Comparison of ENCODE assay signal across 12 mouse cellular contexts in genomic region chr9:30522595-30523350, GRCm38 (mm10).
DNase-seq lines count a peak whose midpoint lies in the region; ATAC-seq and TF ChIP-seq lines count a peak whose summit lies in the region.
"Had no signal": no experiment of that assay in that cellular context is flagged by ENCODE, and none has a peak within 500 bp of the region (broad histone marks: within the 10 kb centered on the region; RNA-seq: fewer than 3 reads in every experiment).

No protein-coding gene starts in this region.

- no peak overlapping the region for H3K4me2 ChIP-seq in kidney, postnatal 0 days (ENCODE audit: low read length)
- no peak overlapping the region for H3K4me2 ChIP-seq in embryonic facial prominence, embryonic 15.5 days (replicated peaks)
- no peak overlapping the region for H3K4me2 ChIP-seq in limb, embryonic 13.5 days (replicated peaks)
- no peak overlapping the region for H3K4me2 ChIP-seq in hindbrain, embryonic 16.5 days (ENCODE audit: low read length)
- H3K4me2 ChIP-seq: lung, embryonic 14.5 days; midbrain, embryonic 11.5 days had no signal

- H3K27ac ChIP-seq in kidney, postnatal 0 days, result no peak overlapping the region
- H3K27ac ChIP-seq in embryonic facial prominence, embryonic 15.5 days (replicated peaks), result peak overlapping the region; percentile 78; the same call in 1 of the 2 replicates
- H3K27ac ChIP-seq in heart, embryonic 10.5 days, result no peak overlapping the region
- peak overlapping the region; percentile 72 for H3K27ac ChIP-seq in limb, embryonic 13.5 days
- H3K27ac ChIP-seq in left cerebral cortex, adult 2 months, result no peak overlapping the region
- H3K27ac ChIP-seq in hindbrain, embryonic 16.5 days (ENCODE audit: low read depth, low read length), result no peak overlapping the region

- no peaks in the 10 kb centered on the region for H3K36me3 ChIP-seq in kidney, postnatal 0 days (ENCODE audit: insufficient read depth, low read length)
- H3K36me3 ChIP-seq in embryonic facial prominence, embryonic 15.5 days, result no peaks in the 10 kb centered on the region
- no peaks in the 10 kb centered on the region for H3K36me3 ChIP-seq in heart, embryonic 10.5 days
- no peaks in the 10 kb centered on the region for H3K36me3 ChIP-seq in limb, embryonic 13.5 days
- H3K36me3 ChIP-seq in hindbrain, embryonic 16.5 days (ENCODE audit: control insufficient read depth, insufficient read depth, low read length), result no peaks in the 10 kb centered on the region

- H3K9me3 ChIP-seq in kidney, postnatal 0 days (replicated peaks; ENCODE audit: low read length), result no peaks in the 10 kb centered on the region
- H3K9me3 ChIP-seq in embryonic facial prominence, embryonic 15.5 days (replicated peaks), result no peaks in the 10 kb centered on the region
- H3K9me3 ChIP-seq in heart, embryonic 10.5 days, result no peaks in the 10 kb centered on the region
- H3K9me3 ChIP-seq in limb, embryonic 13.5 days, result no peaks in the 10 kb centered on the region
- H3K9me3 ChIP-seq in hindbrain, embryonic 16.5 days (ENCODE audit: control insufficient read depth, low read length), result no peaks in the 10 kb centered on the region

- no peak for TF ChIP-seq CTCF in kidney, postnatal 0 days (IDR thresholded peaks at IDR 0.05; ENCODE audit: low read depth)
- TF ChIP-seq CTCF in left cerebral cortex, adult 2 months (IDR thresholded peaks at IDR 0.05), result no peak

- intact Hi-C loops in left cerebral cortex, adult 2 months (cut with DNase I), result no loop called here

- no peak overlapping the region for H3K9ac ChIP-seq in kidney, postnatal 0 days (ENCODE audit: low read depth, low read length)
- H3K9ac ChIP-seq in embryonic facial prominence, embryonic 15.5 days, result no peak overlapping the region
- no peak overlapping the region for H3K9ac ChIP-seq in limb, embryonic 13.5 days
- H3K9ac ChIP-seq in hindbrain, embryonic 16.5 days (ENCODE audit: low read depth, low read length), result no peak overlapping the region
- H3K9ac ChIP-seq: lung, embryonic 14.5 days had no signal

- no peak overlapping the region for H3K4me3 ChIP-seq in kidney, postnatal 0 days (replicated peaks; ENCODE audit: low read depth, low read length)
- no peak overlapping the region for H3K4me3 ChIP-seq in embryonic facial prominence, embryonic 15.5 days (replicated peaks)
- no peak overlapping the region for H3K4me3 ChIP-seq in heart, embryonic 10.5 days
- H3K4me3 ChIP-seq in limb, embryonic 13.5 days, result no peak overlapping the region
- H3K4me3 ChIP-seq in left cerebral cortex, adult 2 months, result no peak overlapping the region
- H3K4me3 ChIP-seq in hindbrain, embryonic 16.5 days (ENCODE audit: low read length), result no peak overlapping the region

- DNase-seq in kidney, postnatal 0 days (ENCODE audit: low spot score), result peak; percentile 12
- no peak for DNase-seq in kidney, adult 18-20 months
- DNase-seq in heart, embryonic 10.5 days (ENCODE audit: low spot score), result peak; percentile 38
- no peak for DNase-seq in left cerebral cortex, adult 2 months (ENCODE audit: extremely low spot score in 1 of 2, low spot score in 2 of 2)
- DNase-seq in cerebellum, postnatal 25 days, result no peak
- DNase-seq: cerebellum, adult 9-10 months; lung, embryonic 14.5 days had no signal

- H3K4me1 ChIP-seq in kidney, postnatal 0 days (replicated peaks; ENCODE audit: insufficient read depth, low read length), result no peaks in the 10 kb centered on the region
- H3K4me1 ChIP-seq in embryonic facial prominence, embryonic 15.5 days, result peaks cover 23% of the 10 kb centered on the region
- H3K4me1 ChIP-seq in heart, embryonic 10.5 days, result peaks cover 7% of the 10 kb centered on the region; the same call in 1 of the 2 replicates
- H3K4me1 ChIP-seq in limb, embryonic 13.5 days, result peaks cover 43% of the 10 kb centered on the region
- H3K4me1 ChIP-seq in hindbrain, embryonic 16.5 days (ENCODE audit: control insufficient read depth, insufficient read depth, low read depth, low read length), result peaks cover 10% of the 10 kb centered on the region

- WGBS in kidney, postnatal 0 days, result 69% methylated on average over 10 of the region's 10 CpGs
- WGBS in embryonic facial prominence, embryonic 15.5 days, result 55% methylated on average over 10 of the region's 10 CpGs
- WGBS in heart, embryonic 10.5 days, result 81% methylated on average over 10 of the region's 10 CpGs
- 54% methylated on average over 10 of the region's 10 CpGs for WGBS in limb, embryonic 13.5 days
- 82% methylated on average over 10 of the region's 10 CpGs for WGBS in hindbrain, embryonic 16.5 days

- ATAC-seq in kidney, postnatal 0 days (replicated peaks; ENCODE audit: low FRiP score, low read depth), result no peak
- no peak for ATAC-seq in embryonic facial prominence, embryonic 15.5 days (ENCODE audit: insufficient number of reproducible peaks, low FRiP score, low TSS enrichment, low read depth)
- peak; percentile 53 for ATAC-seq in limb, embryonic 13.5 days (ENCODE audit: low FRiP score, low read depth)
- no peak for ATAC-seq in hindbrain, embryonic 16.5 days
- ATAC-seq: forebrain, embryonic 14.5 days had no signal

- H3K27me3 ChIP-seq in kidney, postnatal 0 days (ENCODE audit: insufficient read depth, low read length), result no peaks in the 10 kb centered on the region
- no peaks in the 10 kb centered on the region for H3K27me3 ChIP-seq in embryonic facial prominence, embryonic 15.5 days
- H3K27me3 ChIP-seq in heart, embryonic 10.5 days (ENCODE audit: insufficient read depth, poor library complexity, severe bottlenecking), result no peaks in the 10 kb centered on the region
- H3K27me3 ChIP-seq in limb, embryonic 13.5 days, result no peaks in the 10 kb centered on the region
- no peaks in the 10 kb centered on the region for H3K27me3 ChIP-seq in hindbrain, embryonic 16.5 days (replicated peaks; ENCODE audit: control insufficient read depth, insufficient read depth, low read length)

Comparison
In these comparisons a context has a peak if more than half of its experiments do, and no peak if none do; other contexts are left out.
1. DNase-seq: peak in kidney, postnatal 0 days (single experiment) and heart, embryonic 10.5 days (single experiment); none in kidney, adult 18-20 months (single experiment), left cerebral cortex, adult 2 months (0 of 2) and cerebellum, postnatal 25 days (0 of 2).
2. H3K27ac ChIP-seq: peak in embryonic facial prominence, embryonic 15.5 days (single experiment) and limb, embryonic 13.5 days (single experiment); none in kidney, postnatal 0 days (single experiment), heart, embryonic 10.5 days (single experiment), left cerebral cortex, adult 2 months (single experiment) and hindbrain, embryonic 16.5 days (single experiment).